Mouse (Mus musculus) cerebellum, adult 2 months (tissue): ENCODE measurements at regions not wholly inside any gene's neighbourhood (a gene's known extent, or its start where the extent isn't known, plus 50 kb on each side); places are given as distances from the start of the nearest gene placed in this dataset.

Source experiments
- CTCF ChIP-seq: fragments of 200-500 bp; IDR thresholded peaks from 2 replicates; pipeline ENCODE4 v1.5.1; 2011; ENCODE audit warnings: low read depth, mild to moderate bottlenecking, control low read depth, low read length, moderate library complexity, borderline replicate concordance; ENCODE audit not compliant: insufficient read depth
- POLR2A ChIP-seq: fragments of 200-500 bp; IDR thresholded peaks from 2 replicates; pipeline ENCODE4 v1.6.1; 2011; ENCODE audit warnings: low read length, control low read depth, borderline replicate concordance; ENCODE audit not compliant: insufficient read depth

DNA sequence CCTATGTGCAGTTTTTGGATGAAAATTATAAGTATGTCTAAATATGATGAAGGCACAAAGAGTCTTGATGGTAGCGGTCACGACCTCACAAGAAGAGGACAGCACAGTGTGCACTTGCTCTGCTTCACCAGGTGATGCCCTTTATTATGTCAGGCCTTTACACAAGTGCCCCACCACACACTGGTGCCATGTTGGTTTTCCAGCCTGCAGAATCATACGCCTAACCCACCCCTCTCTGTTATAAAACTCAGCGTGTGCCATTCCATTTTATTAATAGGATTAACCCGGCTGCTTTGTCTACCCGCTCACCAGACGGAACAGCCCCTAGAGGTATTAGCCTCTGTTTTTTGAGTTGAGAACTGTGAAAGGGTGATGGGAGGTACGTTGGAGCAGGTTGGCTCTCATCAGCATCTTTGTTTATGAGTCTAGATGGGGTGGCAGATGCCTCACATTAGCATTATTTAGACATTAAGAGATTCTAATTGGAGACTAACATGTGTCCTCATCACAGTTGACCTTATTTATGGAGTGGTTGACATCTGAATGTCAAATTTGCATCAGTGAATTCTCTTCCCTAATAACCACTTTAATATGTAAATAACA, 108.3 kb upstream of the Agbl1 start:
- TF ChIP-seq CTCF (no peak), POLR2A (no peak)
